Mouse (Mus musculus): ENCODE data around the gene Urah.

Gene Urah

DNA sequence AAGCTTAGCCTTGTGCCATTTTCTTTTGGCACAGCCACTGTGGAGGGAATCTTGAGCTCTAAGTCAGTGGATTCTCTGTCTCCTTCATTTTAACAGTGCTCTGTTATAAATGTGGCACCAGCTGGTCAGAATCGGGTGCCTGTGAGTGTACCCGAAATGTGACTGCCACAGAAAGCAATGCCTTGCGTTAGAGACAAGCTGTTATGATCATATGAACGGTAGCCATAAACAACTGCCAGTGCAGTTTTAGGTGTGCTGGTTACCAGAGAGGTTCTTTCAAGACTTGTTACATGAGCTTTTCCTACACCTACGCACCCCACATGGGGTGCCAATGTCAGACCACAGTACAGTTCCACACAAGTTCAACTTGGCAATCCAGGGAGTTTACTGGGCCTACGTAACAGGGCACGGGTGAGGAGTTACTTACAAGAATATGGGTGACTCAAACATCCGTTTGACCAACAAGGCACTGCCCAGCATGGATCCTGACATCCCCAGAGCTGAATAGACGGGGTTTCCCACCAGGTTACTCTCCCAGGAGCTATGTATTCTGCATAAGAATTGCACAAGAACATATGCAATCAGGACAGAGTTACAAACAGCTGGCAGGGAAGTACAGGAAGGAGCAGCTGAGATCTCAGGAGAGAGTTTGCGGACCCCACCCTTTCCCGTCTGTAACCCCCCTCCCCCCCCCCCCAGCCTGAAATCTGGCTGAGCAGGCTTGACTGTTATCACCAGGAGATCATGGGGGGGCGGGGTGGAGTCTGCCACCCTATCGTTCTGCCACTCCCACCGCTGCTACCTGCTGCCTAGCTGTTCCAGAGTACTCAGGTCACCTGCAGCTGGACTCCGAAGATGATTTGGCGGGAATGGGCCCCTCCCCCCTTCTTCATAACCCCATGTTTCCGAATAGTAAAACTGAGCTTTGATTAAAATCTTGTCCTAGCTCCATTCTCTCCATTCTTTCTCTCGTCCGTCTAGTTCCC is 6.2 kb downstream of the Urah start:
- no peak for DNase-seq

DNA sequence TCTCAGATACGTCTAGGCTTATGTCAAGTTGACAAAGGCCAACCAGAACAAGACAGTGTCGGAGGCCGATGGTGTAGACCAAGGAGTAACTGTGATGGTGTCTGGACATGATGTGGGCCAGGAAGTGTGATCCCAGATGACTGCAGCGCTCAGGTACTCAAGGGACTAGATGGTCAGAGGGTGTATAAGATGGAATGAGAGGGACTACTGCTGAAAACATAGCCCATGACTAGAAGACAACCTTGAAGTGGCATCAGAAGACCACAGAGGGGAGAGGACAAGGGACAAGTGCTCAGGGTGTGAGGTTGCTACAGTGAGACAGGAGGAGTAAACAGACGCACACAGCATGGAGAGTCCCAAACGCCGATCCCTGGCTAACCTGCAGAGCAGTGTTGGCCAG is 9.0 kb downstream of the Urah start:
- no peak for DNase-seq

DNA sequence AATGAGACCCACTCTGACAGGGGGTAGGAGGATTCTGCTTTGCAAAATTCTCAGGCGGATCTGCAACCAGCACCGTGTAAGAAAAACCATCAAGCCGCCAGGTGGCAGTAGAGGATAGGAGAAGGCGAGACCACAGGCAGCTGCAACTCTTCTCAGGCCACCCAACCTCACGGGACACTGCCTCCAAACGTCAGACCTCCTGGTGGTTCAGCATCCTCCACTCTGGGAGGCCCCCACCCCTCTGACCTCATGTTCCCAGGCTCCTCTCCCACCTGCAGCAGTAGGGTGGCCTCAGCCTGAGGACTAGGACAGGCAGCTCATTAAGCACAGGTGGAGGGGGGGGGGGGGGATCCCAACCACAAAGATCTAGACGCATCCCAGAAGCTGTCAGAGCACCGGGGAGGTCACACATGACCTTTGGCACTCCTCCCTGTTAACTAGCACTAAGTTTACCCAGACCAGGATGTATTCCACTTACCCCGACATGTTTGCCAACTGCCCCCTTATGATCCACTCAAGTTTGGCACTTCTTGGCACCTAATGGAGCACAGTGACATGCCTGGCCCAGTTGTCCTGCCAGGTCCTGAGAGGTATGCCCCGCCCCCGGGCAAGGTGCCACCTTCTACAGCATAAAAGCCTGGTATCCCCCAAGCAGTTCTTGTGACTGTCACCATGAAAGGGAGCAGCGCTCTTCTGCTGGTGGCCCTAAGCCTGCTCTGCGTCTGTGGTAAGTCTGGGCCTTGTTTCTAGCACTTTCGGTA is 10.3 kb downstream of the Urah start, which contains the start of gene Scgb1c1:
TSS of gene Scgb1c1 (plus strand) at position 643 of the 761 bp plus-strand sequence.
- peak; percentile 85 for DNase-seq

DNA sequence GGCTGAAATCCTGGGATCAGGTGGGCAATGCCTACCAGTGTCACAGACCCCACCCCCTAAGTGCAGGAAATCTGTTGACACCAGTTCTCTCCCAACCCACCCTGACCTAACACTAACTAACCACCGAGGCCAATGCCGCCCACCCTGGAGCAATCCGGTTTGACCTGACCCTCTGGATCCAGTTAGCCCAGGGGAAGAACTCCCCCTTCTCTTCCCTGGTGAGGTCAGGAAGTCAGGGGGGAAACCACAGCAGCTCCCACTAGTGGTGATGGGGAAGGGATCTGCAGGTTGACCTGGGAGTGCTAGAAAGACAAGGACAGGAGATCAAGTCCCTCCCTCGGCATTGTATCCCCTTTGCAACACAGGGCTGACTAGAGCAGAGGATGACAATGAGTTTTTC is 10.9 kb downstream of the Urah start:
- DNase-seq = no peak

DNA sequence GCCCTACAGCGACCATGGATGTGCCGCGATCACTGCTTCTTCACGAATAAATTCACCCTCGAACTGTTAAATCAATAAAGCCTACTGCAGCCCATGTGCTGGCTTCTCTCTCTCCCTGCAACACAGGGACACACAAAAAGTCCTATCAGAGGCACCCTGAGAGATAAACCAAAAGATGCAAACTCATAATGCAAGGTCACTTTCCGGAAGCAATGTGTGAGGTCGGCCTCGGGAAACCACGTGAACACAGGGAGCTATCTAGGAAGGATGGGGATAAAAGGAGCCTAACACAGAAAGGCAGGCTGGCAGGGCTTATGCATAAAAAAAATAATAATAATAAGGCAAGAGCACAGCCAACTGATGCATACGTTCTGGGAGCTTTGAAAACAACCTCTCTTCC is 11.9 kb downstream of the Urah start:
- no peak for DNase-seq

DNA sequence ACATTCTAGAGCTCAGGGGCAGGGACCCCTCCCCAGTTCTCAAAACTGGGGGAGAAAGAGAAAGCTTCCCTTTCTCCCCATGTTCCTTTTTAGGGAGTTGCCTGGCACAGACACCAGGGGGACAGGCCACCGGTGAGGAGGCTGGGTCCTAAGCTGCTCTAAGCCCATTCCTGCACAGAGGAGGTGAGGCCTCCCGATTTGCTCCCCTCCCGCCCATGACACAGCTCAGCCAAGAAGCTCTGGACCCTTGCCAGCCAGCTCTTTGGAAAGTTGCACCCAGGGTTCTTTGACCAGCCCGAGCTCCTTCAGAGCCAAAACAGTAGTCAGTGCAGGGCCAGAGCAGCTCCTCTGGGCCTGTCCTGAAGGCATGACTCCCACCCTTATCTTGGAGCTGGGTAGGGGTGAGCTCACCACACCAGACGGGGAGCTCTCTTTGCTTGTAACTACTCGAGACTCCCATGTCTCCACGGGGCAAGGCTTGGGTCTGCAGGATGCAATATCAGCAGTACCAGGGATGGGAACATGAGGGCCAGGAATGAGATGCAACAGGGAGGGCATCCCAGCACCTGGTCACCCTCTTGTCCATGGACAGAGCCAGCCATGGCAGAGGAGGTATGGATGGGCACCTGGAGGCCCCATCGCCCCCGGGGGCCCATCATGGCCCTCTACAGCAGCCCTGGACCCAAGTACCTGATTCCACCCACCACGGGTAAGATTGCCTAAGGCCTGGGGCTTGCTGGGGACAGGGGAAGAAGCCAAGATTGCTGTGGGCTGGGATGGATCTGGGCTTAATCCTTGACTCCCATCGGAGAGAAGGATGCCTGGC is 13.2 kb downstream of the Urah start, which contains the start of gene Odf3:
TSS of gene Odf3 (plus strand) at position 51 of the 826 bp plus-strand sequence.
- DNase-seq = no peak

DNA sequence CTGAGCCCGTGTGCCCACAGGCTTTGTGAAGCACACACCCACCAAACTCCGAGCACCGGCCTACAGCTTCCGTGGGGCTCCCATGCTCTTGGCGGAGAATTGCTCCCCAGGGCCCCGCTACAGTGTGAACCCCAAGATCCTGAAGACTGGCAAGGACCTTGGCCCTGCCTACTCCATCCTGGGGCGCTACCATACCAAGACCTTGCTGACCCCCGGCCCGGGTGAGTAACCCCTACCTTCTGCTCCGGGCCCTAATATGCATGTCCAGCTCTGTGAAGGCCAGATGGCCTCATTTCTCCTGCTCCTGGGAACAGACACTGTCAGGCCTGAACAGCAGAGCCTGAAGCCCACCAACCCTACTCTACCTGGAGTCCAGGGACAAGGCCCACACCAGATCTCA is 13.8 kb downstream of the Urah start:
- DNase-seq = no peak

DNA sequence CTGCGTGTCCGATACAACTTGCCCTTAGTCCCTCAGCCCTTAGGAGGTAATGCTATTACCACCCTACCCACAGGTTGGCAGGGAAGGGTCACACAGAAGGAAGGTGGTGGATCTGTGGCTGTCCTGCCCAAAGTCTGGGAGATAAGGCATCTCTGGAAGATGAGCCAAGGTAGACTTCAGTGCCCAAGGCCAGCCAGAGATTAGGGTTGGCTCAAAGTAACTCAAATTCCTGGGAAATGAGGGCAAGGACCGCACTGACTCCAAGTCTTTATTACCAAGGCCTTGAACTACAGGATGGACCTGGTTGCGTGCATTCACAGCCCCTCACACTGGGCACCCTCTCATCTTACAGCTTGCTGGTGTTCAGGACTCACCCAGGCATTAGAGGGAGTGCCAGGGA is 17.1 kb downstream of the Urah start:
- no peak for DNase-seq

DNA sequence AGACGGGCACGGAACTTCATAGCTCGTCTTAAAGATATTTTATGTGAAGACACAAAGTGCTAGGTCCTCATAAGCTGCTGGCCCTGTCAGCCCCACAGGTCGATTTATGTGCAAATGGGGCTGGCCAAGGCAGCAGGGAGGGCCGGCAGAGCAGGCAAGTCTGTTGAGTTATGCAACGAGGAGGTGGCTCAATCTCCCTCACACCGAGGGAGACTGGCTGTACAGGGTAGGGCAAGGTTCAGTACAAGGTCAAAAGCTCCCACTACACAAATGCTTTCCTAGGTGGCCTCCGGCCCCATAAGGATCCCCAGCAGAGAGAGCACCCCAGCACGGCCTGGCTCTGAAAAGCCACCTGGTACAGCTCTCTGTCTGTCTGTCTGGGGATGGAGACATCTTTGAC is 18.6 kb downstream of the Urah start:
- no peak for DNase-seq

DNA sequence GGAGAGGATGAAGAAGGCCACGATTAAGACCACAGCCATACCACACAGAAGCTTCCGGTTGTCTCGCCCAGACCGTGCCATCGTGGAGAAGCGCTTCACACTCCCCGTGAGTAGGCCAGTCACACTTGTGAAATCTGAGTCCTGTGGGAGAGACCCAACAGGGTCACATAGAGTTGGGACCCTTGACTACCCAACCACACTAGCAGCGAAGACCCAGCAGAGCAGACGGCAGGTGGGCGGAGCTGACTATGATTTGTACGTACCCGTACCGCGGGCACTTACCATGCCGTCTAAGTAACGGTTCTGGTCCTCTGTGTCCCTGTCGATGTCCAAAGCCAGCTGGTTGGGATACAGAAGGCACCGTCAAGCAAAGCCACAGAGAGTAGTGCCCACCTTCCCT is 19.7 kb downstream of the Urah start:
- DNase-seq = no peak

DNA sequence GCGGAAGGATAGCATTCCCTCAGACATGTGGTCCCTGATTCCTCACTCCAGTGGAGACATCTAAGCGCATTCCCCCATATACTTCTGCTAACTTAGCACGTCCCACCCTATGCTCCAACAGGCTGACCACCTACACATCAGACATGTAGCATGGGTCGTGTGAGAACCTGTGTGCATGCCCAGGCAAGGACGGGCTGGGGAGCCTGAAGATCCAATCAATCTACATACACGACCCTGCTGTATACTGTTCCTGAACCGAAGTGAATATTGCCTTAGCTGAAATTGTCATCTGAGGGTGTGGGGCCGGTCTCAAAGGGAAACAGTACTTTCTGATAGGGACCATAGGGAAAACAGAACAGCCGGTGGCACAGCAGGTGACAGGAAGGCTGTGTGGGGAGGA is 20.4 kb downstream of the Urah start:
- DNase-seq = no peak

DNA sequence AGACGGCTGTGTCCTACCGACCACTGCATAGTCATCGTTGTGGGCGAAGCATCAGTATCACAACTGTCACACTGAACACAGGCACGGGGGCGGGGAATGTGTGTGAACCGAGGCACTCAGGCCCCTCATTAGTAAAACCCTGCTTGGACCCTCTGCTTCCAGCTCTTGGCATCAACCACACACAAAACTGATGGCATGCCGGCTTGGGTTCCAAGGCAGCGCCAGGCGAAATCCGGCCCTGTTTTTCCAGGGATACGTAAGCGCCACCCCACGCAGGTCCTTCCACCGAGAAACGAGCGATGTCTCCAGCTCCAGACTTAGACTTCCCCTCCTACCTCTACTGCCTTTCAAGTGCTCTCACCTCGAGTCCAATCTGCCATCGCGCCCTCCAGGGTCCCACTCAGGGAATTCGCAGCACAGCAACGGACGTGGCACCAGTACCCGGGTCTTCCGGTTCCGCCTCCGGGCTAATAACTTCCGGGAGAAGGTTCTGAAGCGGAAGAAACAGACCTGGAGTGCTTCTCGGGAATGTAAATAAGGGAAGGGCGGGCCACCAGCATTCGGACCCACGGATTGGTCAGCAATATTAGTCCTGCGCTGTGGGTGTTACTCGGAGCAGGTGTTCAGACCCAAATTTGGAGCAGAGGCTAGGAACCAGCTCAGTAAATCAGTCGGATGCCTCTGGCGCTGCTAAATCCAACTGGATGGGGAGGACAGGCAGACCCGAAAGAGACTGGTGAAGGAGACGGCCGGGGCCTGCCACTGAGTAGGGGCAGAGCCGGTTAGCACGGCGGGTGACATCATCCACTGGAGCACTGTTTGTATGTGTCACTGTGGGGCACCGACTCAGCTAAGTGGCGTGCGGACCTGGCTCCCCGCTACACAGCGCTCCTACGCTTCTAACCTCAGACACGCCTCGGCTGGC is 21.3 kb downstream of the Urah start, which contains the start of gene Gm45785:
TSS of gene Gm45785 (minus strand) at position 472 of the 925 bp plus-strand sequence.
- DNase-seq = peak; percentile 91

DNA sequence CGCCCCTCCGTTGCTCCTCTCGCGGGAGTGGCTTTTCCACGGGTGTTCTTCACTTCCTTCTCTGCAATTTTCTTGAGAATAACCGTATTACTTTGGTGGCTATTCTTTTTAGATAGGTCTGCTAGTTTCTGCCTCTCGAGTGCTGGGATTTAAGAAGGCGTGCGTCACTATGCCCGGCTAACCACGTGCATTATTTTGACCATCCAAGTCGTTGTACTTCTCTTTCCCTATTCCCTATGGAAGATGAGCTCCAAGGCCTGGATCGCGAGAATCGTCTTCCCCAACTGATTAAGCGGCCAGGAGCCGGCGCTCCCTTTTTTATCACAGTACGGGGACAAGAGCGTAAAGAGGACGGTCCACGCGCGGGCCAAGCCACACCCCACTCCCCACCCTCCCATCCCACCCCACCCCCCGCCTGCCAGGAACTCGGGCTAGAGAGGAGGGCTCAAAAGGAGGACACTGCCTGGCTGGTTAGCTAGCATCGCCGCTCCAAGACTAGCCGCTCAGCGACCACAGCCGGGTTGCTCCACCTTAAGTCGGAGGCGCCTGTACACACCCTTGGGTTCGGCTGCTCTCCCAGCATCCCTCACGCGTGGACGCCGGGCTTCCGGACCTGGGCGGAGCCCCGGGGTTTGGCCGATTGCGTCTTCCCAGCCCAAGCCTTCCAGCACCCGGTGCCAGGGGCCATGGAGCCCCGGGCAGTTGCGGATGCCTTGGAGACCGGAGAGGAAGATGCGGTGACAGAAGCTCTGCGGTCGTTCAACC is 22.1 kb downstream of the Urah start, which contains the start of gene Ric8a:
TSS of gene Ric8a (plus strand) at position 173 of the 765 bp plus-strand sequence.
- peak; percentile 92 for DNase-seq

DNA sequence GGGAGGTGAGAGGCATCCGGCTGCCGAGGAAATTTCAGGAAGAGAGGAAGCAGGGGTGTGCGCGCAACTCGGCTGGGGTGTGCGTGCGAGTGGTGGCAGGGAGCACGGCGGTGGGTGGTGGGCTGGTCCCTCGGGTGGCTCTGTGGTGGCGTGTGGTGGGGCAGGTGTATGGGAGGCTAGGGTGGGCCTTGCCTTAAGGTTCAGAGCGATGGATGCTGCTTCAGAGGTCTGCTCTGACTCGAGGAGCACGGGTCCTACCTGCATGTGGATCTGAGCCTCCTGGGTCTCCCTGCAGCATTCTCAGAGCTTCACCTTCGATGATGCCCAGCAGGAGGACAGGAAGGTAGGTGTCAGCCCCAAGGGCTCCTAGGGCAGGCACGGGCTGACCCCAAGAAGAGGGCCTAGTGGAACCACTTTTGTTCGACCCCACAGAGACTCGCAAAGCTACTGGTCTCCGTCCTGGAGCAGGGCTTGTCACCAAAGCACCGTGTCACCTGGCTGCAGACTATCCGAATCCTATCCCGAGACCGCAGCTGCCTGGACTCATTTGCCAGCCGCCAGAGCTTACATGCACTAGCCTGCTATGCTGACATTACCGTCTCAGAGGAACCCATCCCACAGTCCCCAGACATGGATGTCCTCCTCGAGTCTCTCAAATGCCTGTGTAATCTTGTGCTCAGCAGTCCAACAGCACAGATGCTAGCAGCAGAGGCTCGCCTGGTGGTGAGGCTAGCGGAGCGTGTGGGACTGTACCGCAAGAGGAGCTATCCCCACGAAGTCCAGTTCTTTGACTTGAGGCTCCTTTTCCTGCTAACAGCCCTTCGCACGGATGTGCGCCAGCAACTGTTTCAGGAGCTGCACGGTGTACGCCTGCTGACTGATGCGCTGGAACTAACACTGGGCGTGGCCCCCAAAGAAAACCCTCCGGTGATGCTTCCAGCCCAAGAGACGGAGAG is 23.0 kb downstream of the Urah start, which contains the start of gene Bet1l:
TSS of gene Bet1l (minus strand) at position 28 of the 956 bp plus-strand sequence.
- DNase-seq = no peak

DNA sequence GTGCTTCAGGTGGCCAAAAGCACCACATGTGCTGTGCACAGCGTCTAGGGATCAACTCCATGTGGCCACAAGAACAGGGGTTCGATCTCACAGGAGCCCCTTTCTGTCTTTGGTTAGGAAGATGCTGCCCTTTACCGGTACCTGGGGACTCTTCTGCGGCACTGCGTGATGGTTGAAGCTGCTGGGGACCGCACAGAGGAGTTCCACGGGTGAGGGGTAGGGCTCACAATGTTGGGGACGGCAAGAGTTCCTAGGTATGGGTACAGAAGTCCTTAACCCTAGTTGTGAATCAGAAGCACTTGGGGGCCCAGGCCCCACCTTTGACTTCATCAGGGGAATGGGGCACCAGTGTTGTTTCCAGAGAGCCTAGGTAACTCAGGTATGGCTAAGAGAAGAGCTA is 23.9 kb downstream of the Urah start:
- DNase-seq = no peak

DNA sequence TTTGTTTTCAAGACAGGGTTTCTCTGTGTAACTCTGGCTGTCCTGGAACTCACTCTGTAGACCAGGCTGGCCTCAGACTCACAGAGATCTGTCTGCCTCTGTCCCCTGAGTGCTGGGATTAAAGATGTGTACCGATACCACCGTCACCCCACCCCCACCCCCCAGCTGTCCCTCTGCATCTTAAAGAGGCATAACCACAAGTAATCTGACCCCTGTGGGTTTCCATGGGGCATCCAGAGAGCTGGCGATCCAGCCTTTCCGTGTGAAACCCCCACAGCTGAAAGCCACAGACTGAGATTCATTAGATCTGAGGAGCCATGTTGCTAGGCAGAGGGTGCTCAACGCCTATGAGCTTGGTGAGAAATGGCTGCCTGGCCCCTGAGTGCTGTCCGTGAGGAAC is 25.2 kb downstream of the Urah start:
- DNase-seq = no peak

DNA sequence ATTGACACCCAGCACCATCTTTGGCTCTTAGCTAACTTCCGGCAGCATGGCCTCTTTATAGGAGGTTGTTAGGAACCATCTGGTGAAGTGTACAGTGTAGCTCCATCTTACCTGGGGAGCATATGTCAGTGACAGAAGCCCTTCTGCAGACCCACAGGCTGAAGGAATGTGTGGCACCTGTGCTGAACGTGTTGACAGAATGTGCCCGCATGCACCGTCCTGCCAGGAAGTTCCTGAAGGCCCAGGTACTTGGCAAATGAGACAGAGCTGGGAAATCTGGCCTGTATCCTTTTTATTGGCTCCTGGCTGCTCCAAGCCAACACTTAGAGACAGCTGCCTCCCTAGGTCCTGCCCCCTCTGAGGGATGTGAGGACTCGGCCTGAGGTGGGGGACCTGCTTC is 25.9 kb downstream of the Urah start:
- no peak for DNase-seq

DNA sequence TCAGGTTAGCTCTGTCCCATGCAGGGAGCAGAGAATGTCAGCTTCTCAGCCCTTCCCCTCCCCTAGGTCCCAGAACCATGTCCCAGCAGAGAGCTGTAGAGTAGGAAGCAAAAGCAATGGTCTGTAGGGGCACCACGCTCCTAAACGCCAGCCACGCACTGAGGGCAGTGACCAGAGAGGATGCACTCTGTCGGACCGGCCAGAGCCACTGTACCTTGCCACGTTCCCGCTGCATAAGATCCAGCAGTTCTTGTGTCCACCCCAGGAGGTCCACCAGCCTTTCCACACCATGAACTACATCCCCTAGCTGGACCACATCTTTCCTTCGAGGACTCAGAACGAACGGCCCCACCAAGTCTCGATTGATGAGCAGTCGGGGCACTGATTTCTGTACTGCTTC is 29.9 kb downstream of the Urah start:
- no peak for DNase-seq

DNA sequence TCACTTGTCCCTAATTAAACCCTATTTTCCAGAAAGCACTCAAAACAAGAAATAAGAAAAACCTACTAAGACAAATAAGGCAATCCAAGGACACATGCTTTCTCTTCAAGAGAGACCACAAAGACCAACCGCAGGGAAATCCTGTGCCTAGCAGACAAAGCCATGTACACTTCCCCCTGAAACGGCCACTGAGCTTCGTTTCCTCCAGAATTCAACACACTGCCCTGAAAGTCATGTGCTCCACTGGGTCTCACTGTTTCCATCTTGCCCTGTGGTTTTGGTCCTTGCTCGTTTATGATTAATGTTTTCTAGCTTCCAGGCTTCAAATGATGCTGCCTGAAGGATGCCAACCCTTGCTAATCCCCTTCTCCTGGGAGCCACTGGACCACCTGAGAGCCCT is 39.4 kb downstream of the Urah start:
- no peak for DNase-seq
